Mouse (Mus musculus): ENCODE measurements around the gene Dph3. TPM values are rescaled to one million over a fixed set of nuclear protein-coding genes. Genes with fewer than 3 reads are reported as not detected.
"Not testable (repeated sequence)": the region's sequence is repeated elsewhere in the genome, so short reads cannot be mapped to it uniquely, and the experiment has no call there.

The Dph3 gene
- polyA plus RNA-seq, 1 experiment from 2014 or later: 74.7 TPM

DNA sequence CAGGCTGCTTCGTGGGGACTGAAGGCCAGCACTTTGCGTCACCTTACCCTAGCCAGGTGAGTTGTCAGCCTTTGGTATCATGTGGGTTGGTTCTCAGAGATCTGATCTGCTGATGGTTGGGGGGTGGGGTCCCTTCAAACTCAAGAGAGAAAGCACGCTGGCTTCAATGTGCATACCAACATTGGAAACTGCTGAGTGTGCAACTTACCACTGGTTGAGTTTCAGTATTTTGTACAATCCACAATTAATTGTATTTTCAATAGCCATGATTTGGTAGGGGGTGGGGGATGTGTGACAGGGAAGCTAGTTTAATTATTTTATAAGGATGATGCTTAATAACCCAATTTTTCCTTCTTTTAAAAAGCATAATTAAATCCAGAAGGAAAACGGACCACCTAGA, 6.2 kb upstream of the Dph3 start:
- WGBS: 88% methylated on average over 4 of the region's 4 CpGs
- peaks cover 9% of the 10 kb centered on the region; the same call in 1 of the 2 replicates for H3K36me3 ChIP-seq (ENCODE audit: control insufficient read depth, insufficient read depth, low read length)
- no peak overlapping the region for H3K9ac ChIP-seq (ENCODE audit: low read depth, low read length)

DNA sequence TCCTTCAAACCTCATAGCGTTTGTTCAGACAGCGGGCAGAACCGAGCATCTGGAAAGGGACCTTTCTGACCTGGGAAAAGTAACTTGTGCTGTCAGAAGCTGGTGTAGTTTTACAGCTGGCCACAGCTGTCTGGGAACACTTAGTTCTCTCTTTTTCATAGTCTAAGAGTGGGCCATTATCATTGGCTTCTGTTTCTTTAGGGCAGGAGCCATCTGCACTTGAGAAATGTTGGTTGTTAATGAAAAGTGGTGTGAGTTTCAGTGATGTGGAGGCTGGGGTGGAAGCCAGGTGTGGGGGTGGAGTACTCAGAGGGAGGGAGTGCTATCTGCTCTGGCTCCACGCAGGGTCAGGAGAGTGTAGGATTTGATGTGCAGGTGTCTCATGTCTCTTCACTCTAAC, 5.6 kb upstream of the Dph3 start:
- Histone ChIP-seq H3K4me1 (ENCODE audit: control insufficient read depth, insufficient read depth, low read length) (peaks cover 10% of the 10 kb centered on the region), H3K9me3 (replicated peaks; ENCODE audit: control insufficient read depth, low read length, poor library complexity, severe bottlenecking) (no peaks in the 10 kb centered on the region), H3K4me2 (ENCODE audit: low read length) (no peak overlapping the region), H3K27me3 (ENCODE audit: control insufficient read depth, insufficient read depth, low read depth, low read length) (no peaks in the 10 kb centered on the region), H3K27ac (ENCODE audit: low read length) (no peak overlapping the region), H3K4me3 (ENCODE audit: low read depth, low read length) (no peak overlapping the region), H3K36me3 (ENCODE audit: control insufficient read depth, insufficient read depth, low read length) (peaks cover 6% of the 10 kb centered on the region; the same call in 1 of the 2 replicates), H3K9ac (ENCODE audit: low read depth, low read length) (no peak overlapping the region)
- WGBS: 90% methylated on average over 4 of the region's 4 CpGs
- ATAC-seq: no peak

More for the DNA sequence above, 6.2 kb upstream of the Dph3 start:
- Histone ChIP-seq H3K9me3 (replicated peaks; ENCODE audit: control insufficient read depth, low read length, poor library complexity, severe bottlenecking) (no peaks in the 10 kb centered on the region), H3K27ac (ENCODE audit: low read length) (no peak overlapping the region), H3K4me1 (ENCODE audit: control insufficient read depth, insufficient read depth, low read length) (peaks cover 4% of the 10 kb centered on the region), H3K4me2 (ENCODE audit: low read length) (no peak overlapping the region), H3K27me3 (ENCODE audit: control insufficient read depth, insufficient read depth, low read depth, low read length) (no peaks in the 10 kb centered on the region), H3K4me3 (ENCODE audit: low read depth, low read length) (no peak overlapping the region)
- no peak for ATAC-seq

DNA sequence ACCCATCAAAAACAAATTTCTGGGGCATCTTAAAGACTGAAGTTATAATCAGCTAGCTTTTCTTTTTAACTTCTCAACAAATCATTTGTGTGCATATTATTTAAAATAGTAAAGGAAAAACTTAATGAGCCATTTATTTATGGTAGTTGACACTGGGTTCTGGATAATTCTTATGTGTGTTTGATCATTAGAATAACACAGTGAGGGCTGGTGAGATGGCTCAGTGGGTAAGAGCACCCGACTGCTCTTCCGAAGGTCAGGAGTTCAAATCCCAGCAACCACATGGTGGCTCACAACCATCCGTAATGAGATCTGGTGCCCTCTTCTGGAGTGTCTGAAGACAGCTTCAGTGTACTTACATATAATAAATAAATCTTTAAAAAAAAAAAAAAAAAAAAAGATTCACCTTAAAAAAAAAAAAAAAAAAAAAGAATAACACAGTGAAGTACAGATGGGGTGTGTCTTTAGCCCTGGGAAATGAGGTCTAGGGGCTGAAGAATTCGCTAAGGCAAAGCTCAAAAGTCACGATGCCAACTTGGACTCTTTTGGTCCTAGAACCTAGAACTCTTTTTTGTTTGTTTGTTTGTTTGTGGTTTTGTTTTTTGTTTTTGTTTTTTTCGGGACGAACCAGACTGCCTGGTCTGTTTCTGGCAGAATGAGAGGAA, 2.2 kb upstream of the Dph3 start:
- not testable (repeated sequence) for ATAC-seq; H3K27ac ChIP-seq (ENCODE audit: low read length); H3K9ac ChIP-seq (ENCODE audit: low read depth, low read length); H3K4me3 ChIP-seq (ENCODE audit: low read depth, low read length); H3K9me3 ChIP-seq (replicated peaks; ENCODE audit: control insufficient read depth, low read length, poor library complexity, severe bottlenecking); H3K27me3 ChIP-seq (ENCODE audit: control insufficient read depth, insufficient read depth, low read depth, low read length); H3K36me3 ChIP-seq (ENCODE audit: control insufficient read depth, insufficient read depth, low read length); H3K4me2 ChIP-seq (ENCODE audit: low read length)
- 94% methylated on average over 7 of the region's 7 CpGs for WGBS
- peaks cover 18% of the 10 kb centered on the region for H3K4me1 ChIP-seq (ENCODE audit: control insufficient read depth, insufficient read depth, low read length)

DNA sequence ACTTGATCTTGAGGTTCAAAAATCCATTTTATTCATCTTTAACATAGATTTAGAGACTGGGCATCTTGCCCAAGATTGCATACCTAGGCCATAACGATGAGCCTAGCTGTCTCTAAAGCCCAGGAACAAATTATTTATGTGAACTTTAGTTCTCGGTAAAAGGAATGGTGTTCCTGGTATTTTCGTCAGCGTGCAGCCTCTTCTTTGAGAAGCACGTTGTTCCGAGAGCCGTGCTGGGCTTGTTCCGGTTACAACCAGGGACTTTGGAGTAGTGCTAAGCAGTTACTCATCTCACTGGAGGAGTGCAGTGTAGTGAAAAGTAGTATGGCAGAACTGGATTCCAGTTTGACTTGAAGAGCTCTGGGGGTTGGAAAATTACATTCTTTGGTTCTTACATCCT, 697 bp upstream of the Dph3 start:
- Histone ChIP-seq H3K9me3 (replicated peaks; ENCODE audit: control insufficient read depth, low read length, poor library complexity, severe bottlenecking) (no peaks in the 10 kb centered on the region), H3K4me2 (ENCODE audit: low read length) (peak overlapping the region; percentile 73), H3K27me3 (ENCODE audit: control insufficient read depth, insufficient read depth, low read depth, low read length) (no peaks in the 10 kb centered on the region), H3K4me3 (ENCODE audit: low read depth, low read length) (peak overlapping the region; percentile 60), H3K9ac (ENCODE audit: low read depth, low read length) (peak overlapping the region; percentile 76), H3K4me1 (ENCODE audit: control insufficient read depth, insufficient read depth, low read length) (peaks cover 18% of the 10 kb centered on the region), H3K36me3 (ENCODE audit: control insufficient read depth, insufficient read depth, low read length) (peaks cover 12% of the 10 kb centered on the region), H3K27ac (ENCODE audit: low read length) (peak overlapping the region; percentile 76)
- no peak for ATAC-seq
- WGBS: 25% methylated on average over 8 of the region's 8 CpGs

DNA sequence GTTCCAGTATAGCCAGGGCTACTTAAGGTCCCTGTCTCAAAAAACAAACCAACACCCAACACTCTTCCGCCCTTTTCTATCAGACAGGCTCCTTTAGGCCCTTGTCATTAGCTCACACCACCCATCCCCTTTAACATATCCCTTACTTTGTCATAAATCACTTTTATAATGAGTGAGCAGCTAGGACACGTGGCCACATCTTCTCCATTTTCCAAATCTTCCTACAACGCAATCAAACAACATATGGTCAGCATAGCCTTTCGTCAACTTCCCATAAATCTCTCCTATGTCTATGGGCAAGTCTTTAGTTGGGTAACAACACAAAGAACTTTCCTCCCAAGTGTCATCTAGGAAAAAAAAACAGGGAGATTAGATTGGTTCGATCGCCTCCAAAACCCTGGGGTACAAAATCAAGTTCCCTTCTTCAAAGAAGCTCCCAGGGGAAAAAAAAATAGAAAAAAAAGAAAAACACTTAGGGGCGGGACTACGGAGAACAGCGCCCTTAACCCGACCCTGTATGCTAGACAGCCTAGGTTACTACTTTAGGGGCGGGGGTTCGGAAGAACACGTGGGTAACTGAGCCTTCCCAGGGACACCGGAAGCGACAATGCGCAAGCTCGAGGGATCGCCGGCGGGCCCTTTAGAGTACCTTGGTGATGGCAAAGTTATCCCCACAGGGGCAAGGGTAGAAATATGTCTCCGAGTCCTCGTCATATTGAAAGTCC, 606 bp downstream of the Dph3 start, which contains the start of gene Oxnad1:
Oxnad1 (plus strand) TSS at position 614 of the 725 bp plus-strand sequence.
- Histone ChIP-seq H3K27ac (ENCODE audit: low read length) (peak within 1 kb of the TSS; percentile 89), H3K4me3 (ENCODE audit: low read depth, low read length) (peak within 1 kb of the TSS; percentile 60), H3K4me1 (ENCODE audit: control insufficient read depth, insufficient read depth, low read length) (peaks cover 18% of the 10 kb centered on the region), H3K4me2 (ENCODE audit: low read length) (peak within 1 kb of the TSS; percentile 91), H3K9ac (ENCODE audit: low read depth, low read length) (peak within 1 kb of the TSS; percentile 76), H3K27me3 (ENCODE audit: control insufficient read depth, insufficient read depth, low read depth, low read length) (no peaks in the 10 kb centered on the region), H3K9me3 (replicated peaks; ENCODE audit: control insufficient read depth, low read length, poor library complexity, severe bottlenecking) (no peaks in the 10 kb centered on the region), H3K36me3 (ENCODE audit: control insufficient read depth, insufficient read depth, low read length) (peaks cover 18% of the 10 kb centered on the region)
- peak; percentile 97 for ATAC-seq
- WGBS: 4% methylated on average over 22 of the region's 22 CpGs

DNA sequence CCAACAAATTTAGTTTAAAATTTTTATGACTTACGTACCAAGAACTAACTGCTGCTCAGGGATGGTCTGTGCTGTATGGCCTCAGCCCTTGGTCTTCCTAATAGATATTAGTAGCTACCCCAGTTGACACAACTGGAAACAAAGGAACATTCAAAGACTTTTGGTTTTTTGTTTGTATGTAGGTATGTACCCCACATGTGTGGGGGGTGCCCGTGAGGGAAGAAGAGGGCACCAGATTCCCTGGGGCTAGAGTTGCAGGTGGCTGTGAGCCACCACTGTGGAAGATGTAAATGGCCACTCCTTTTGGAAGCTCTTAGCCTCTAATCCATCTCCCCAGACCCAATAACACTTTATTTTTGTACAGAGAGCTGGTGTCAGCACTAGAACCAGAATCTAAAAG, 2.1 kb downstream of the Dph3 start:
- ATAC-seq: no peak
- 92% methylated on average over 2 of the region's 2 CpGs for WGBS
- Histone ChIP-seq H3K9me3 (replicated peaks; ENCODE audit: control insufficient read depth, low read length, poor library complexity, severe bottlenecking) (no peaks in the 10 kb centered on the region), H3K4me2 (ENCODE audit: low read length) (no peak overlapping the region), H3K36me3 (ENCODE audit: control insufficient read depth, insufficient read depth, low read length) (peaks cover 20% of the 10 kb centered on the region), H3K4me1 (ENCODE audit: control insufficient read depth, insufficient read depth, low read length) (peaks cover 18% of the 10 kb centered on the region), H3K27ac (ENCODE audit: low read length) (no peak overlapping the region), H3K4me3 (ENCODE audit: low read depth, low read length) (no peak overlapping the region), H3K9ac (ENCODE audit: low read depth, low read length) (no peak overlapping the region), H3K27me3 (ENCODE audit: control insufficient read depth, insufficient read depth, low read depth, low read length) (no peaks in the 10 kb centered on the region)

DNA sequence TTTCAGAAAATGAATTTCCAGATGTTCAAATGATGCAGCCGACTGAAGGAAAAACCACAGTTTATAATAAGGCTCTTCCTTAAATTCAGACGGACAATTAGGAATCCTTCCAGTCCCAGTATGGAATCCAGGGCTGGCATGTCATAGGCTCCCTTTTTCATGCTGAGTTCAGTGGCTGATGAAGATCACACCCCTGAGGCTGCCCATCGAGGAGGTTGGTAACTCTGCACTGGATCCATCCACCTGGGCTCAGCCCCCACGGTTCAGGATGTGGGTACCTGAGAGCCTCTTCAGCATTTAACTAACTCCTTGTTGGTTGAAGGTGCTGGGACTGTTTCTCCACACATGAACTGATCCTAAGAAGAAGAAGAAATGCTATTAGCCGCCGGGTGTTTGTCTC, 2.6 kb downstream of the Dph3 start:
- ATAC-seq: no peak
- 98% methylated on average over 6 of the region's 6 CpGs for WGBS
- H3K9me3 ChIP-seq (replicated peaks; ENCODE audit: control insufficient read depth, low read length, poor library complexity, severe bottlenecking): no peaks in the 10 kb centered on the region
- peaks cover 20% of the 10 kb centered on the region for H3K36me3 ChIP-seq (ENCODE audit: control insufficient read depth, insufficient read depth, low read length)
- no peak overlapping the region for H3K4me3 ChIP-seq (ENCODE audit: low read depth, low read length)
- no peaks in the 10 kb centered on the region for H3K27me3 ChIP-seq (ENCODE audit: control insufficient read depth, insufficient read depth, low read depth, low read length)
- H3K9ac ChIP-seq (ENCODE audit: low read depth, low read length): no peak overlapping the region
- no peak overlapping the region for H3K27ac ChIP-seq (ENCODE audit: low read length)
- peaks cover 18% of the 10 kb centered on the region for H3K4me1 ChIP-seq (ENCODE audit: control insufficient read depth, insufficient read depth, low read length)
- H3K4me2 ChIP-seq (ENCODE audit: low read length): no peak overlapping the region

DNA sequence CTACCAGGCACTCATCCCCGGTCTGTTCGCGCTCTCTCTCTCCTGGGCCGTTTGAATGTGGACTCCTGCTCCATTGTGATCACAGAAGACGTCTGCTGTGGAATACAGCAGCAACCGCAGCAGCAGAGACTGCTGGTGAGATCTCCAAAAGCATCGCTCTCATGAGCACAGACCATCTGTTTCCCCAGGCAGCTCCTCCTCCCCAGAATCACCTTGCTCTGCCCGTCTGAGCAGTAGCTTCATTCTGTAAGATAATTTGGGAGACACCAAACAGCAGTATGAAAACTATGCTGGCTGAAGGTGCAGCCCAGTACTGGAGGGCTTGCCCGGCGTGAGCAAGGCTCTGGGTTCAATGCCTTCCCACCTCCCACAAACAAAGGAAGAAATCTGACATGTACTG, 4.5 kb downstream of the Dph3 start:
- WGBS: 87% methylated on average over 10 of the region's 10 CpGs
- no peak overlapping the region for H3K27ac ChIP-seq (ENCODE audit: low read length)
- H3K9ac ChIP-seq (ENCODE audit: low read depth, low read length): no peak overlapping the region
- H3K27me3 ChIP-seq (ENCODE audit: control insufficient read depth, insufficient read depth, low read depth, low read length): no peaks in the 10 kb centered on the region
- no peaks in the 10 kb centered on the region for H3K9me3 ChIP-seq (replicated peaks; ENCODE audit: control insufficient read depth, low read length, poor library complexity, severe bottlenecking)
- ATAC-seq: no peak
- H3K4me2 ChIP-seq (ENCODE audit: low read length): no peak overlapping the region
- H3K4me1 ChIP-seq (ENCODE audit: control insufficient read depth, insufficient read depth, low read length): peaks cover 7% of the 10 kb centered on the region
- peaks cover 20% of the 10 kb centered on the region for H3K36me3 ChIP-seq (ENCODE audit: control insufficient read depth, insufficient read depth, low read length)
- H3K4me3 ChIP-seq (ENCODE audit: low read depth, low read length): no peak overlapping the region

DNA sequence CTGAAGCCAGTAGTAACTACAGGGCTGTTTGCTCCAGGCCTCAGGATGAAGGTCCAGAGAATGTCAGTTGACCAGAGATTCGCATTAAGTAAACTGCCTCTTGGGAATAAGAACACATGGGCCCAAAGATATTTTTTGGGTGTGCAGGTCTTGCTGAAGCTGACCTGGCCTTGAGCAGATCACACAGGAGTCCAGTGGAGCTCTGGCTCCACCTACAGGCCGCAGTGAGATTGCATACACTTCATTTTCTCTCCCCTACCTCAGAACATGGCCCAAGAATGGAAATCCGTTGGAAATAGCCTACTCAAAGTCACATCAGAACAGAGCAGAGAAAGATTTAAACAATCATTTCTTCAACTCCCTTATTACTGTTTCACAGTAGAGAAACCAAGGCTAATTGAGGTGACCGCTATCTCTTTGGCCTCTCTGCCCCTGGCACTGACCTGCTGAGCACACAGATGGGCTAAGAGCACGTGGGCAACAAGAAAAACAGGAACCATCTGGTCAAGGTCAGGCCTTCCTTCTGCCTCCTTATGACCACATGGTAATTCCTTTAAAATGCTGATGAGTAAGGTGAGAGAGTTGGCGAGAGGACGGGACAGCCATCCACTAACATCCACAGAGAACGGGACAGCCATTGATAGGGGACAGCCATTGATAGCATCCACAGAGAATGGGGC, 8.5 kb downstream of the Dph3 start:
- Histone ChIP-seq H3K4me2 (ENCODE audit: low read length) (no peak overlapping the region), H3K4me3 (ENCODE audit: low read depth, low read length) (no peak overlapping the region), H3K9ac (ENCODE audit: low read depth, low read length) (no peak overlapping the region), H3K9me3 (replicated peaks; ENCODE audit: control insufficient read depth, low read length, poor library complexity, severe bottlenecking) (no peaks in the 10 kb centered on the region), H3K27ac (ENCODE audit: low read length) (no peak overlapping the region), H3K4me1 (ENCODE audit: control insufficient read depth, insufficient read depth, low read length) (no peaks in the 10 kb centered on the region), H3K36me3 (ENCODE audit: control insufficient read depth, insufficient read depth, low read length) (peaks cover 13% of the 10 kb centered on the region), H3K27me3 (ENCODE audit: control insufficient read depth, insufficient read depth, low read depth, low read length) (no peaks in the 10 kb centered on the region)
- 48% methylated on average over 8 of the region's 8 CpGs for WGBS
- peak; percentile 75 for ATAC-seq

All from midbrain, embryonic 16.5 days (tissue).